Mouse (Mus musculus) ES-E14 (cell line): ENCODE measurements around the gene Grk6. TPM values are rescaled to one million over a fixed set of nuclear protein-coding genes. Genes with fewer than 3 reads are reported as not detected.
A peak's percentile ranks its signal among the peaks of the same experiment; 100 is the strongest.

ENCODE experiments used
- DNase-seq: peaks from one replicate; pipeline ENCODE4 v3.0.0-alpha.2; 2013; ENCODE audit warnings: low read depth, low spot score
- H3K27ac ChIP-seq: 2 replicates; pipeline ENCODE4 v1.5.1; 2012; ENCODE audit warnings: low read depth, mild to moderate bottlenecking, low read length, moderate library complexity, mixed read lengths; ENCODE audit not compliant: poor library complexity, insufficient read depth, severe bottlenecking
- H3K36me3 ChIP-seq: 2 replicates; pipeline ENCODE4 v1.6.1; 2012; ENCODE audit warnings: mild to moderate bottlenecking, low read length, moderate library complexity, mixed read lengths; ENCODE audit not compliant: control insufficient read depth, poor library complexity, insufficient read depth, severe bottlenecking
- H3K4me1 ChIP-seq, 2 experiments: fragments of 150-350 bp in 1 of 2; sonication (generic) in 1 of 2; 2 replicates each; pipeline ENCODE4 v1.6.1; 2012; ENCODE audit warnings: low read length in 2 of 2, mild to moderate bottlenecking in 1 of 2, mixed read lengths in 1 of 2; ENCODE audit not compliant: control insufficient read depth in 2 of 2, insufficient read depth in 2 of 2, poor library complexity in 1 of 2
- H3K4me3 ChIP-seq, 2 experiments: fragments of 150-350 bp in 1 of 2; sonication (generic) in 1 of 2; 2 replicates each; pipeline ENCODE4 v1.5.1; 2012; ENCODE audit warnings: low read length in 2 of 2, low read depth in 1 of 2, mild to moderate bottlenecking in 1 of 2, mixed read lengths in 1 of 2; ENCODE audit not compliant: insufficient read depth in 1 of 2, poor library complexity in 1 of 2, severe bottlenecking in 1 of 2
- H3K9ac ChIP-seq: 2 replicates; pipeline ENCODE4 v1.6.1; 2012; ENCODE audit warnings: low read depth, mild to moderate bottlenecking, low read length, mixed read lengths; ENCODE audit not compliant: poor library complexity, insufficient read depth, severe bottlenecking
- H3K9me3 ChIP-seq: fragments of 150-350 bp; sonication (generic); 2 replicates; pipeline ENCODE4 v1.6.1; 2012; ENCODE audit warnings: low read depth, mild to moderate bottlenecking, low read length; ENCODE audit not compliant: control insufficient read depth, insufficient read depth
- CHD2 ChIP-seq: IDR thresholded peaks from 2 replicates; pipeline ENCODE4 v1.6.1; 2014; ENCODE audit warnings: mild to moderate bottlenecking, low read depth, low read length, inconsistent platforms
- HCFC1 ChIP-seq: IDR thresholded peaks from 2 replicates; pipeline ENCODE4 v1.6.1; 2012; ENCODE audit warnings: low read length, inconsistent platforms, borderline replicate concordance; ENCODE audit not compliant: insufficient read depth
- MAFK ChIP-seq: IDR thresholded peaks from 2 replicates; pipeline ENCODE4 v1.6.1; 2014; ENCODE audit warnings: mild to moderate bottlenecking, low read depth, low read length, inconsistent platforms; ENCODE audit not compliant: insufficient read depth
- ZC3H11A ChIP-seq: IDR thresholded peaks from 2 replicates; pipeline ENCODE4 v1.6.1; 2012; ENCODE audit warnings: low read depth, mild to moderate bottlenecking, inconsistent platforms, low read length, borderline replicate concordance
- ZNF384 ChIP-seq: IDR thresholded peaks from 2 replicates; pipeline ENCODE4 v1.6.1; 2012; ENCODE audit warnings: low read depth, low read length, inconsistent platforms
- in situ Hi-C, 2 experiments: fragments of 600-800 bp; cut with MboI; formaldehyde crosslinking; loops; one replicate each; pipeline ENCODE4 v1.15.1; 2025; ENCODE audit warnings: low sequenced_read_pairs in 2 of 2, inconsistent platforms in 1 of 2; ENCODE audit not compliant: unreplicated experiment in 2 of 2
- total RNA-seq: library from RNA; depleted of rRNA; stranded (reverse); fragments of 300-350 nt; gene quantifications from 2 replicates; pipeline ENCODE4 v1.2.3, GENCODE M21; 2012

The Grk6 gene
- total RNA-seq, 1 experiment: 74.7 TPM

GRCm38 (mm10) chr13:55445361-55446091 lies 654 bp downstream of the Grk6 start:
- Histone ChIP-seq H3K4me1 (peaks cover 10 to 38% of the 10 kb centered on the region in 2 experiments), H3K36me3 (peaks cover 13% of the 10 kb centered on the region), H3K27ac (peak overlapping the region; percentile 84; the same call in 1 of the 2 replicates), H3K9me3 (no peaks in the 10 kb centered on the region), H3K9ac (peak overlapping the region; percentile 92), H3K4me3 (peak overlapping the region; percentile 90)
- in situ Hi-C loops: no loop called here
- no peak for DNase-seq
- TF ChIP-seq CHD2: no peak
- 0 out of 2 replicates have a peak, but pooled peaks have one; percentile 4 for TF ChIP-seq HCFC1

DNA sequence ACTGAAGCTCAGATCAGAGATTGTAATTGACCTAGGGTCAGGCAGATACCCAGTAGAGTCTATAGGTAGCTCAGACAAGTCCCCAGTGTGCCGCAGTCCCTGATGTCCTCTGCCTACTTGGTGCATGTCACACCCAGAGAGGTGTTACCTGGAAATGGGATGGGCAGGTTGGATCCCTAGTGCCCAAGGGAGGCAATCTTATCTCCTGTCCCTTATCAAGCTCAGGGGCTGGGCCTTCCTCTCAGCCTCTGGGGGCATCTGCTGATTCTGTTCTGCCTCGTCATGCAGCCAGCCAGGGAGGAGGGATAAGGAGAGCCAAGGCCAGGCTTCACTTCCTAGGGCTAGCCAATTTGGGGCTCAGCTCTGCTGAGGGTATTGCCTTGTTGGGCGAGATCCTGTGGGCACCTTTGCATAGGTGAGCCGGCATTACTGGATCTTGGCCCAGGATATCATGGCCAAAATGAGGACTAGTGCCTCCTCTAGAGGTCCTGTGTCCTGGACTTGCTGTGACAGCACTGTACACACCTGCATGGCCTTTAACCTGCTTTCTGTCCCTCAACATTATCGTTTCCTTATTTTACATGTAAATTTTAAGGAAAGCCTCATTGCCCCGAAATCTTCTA lies 1.7 kb downstream of the Grk6 start:
- Histone ChIP-seq H3K36me3 (peaks cover 24% of the 10 kb centered on the region), H3K9me3 (no peaks in the 10 kb centered on the region), H3K9ac (0 out of 2 replicates have a peak overlapping the region, but pooled peaks have one; percentile 6), H3K4me3 (peak overlapping the region; percentile 90; a peak in 3 of 4 replicates), H3K27ac (no peak overlapping the region), H3K4me1 (peaks cover 10 to 43% of the 10 kb centered on the region in 2 experiments)
- in situ Hi-C loops: no loop called here
- DNase-seq: no peak
- no peak for TF ChIP-seq HCFC1

DNA sequence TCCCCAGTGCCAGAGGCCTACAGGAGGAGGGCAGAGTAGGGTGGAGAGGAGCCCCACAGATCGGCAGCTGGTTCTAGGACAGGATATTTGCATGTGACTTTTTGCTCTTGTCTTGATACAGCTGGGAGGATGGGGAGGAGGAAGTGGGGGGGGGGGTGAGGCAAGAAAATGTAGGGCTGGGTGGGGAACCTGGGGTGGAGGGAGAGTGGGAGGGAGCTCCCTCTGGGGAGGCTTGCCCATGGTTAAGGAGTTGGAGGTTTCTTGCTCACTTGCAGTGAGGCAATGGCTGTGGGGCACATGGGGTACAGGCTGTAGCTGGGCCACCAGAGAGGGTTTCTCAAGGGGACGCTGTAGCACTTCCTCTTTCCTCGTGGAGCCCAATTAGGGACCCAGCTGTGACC lies 2.7 kb downstream of the Grk6 start:
- Histone ChIP-seq H3K27ac (no peak overlapping the region), H3K9ac (no peak overlapping the region; the same call in 1 of the 2 replicates), H3K36me3 (peaks cover 34% of the 10 kb centered on the region), H3K4me3 (peak overlapping the region in 1 of 2 experiments; percentile 4; a peak in 1 of 4 replicates), H3K4me1 (peaks cover 10 to 49% of the 10 kb centered on the region in 2 experiments), H3K9me3 (no peaks in the 10 kb centered on the region)
- in situ Hi-C loops: no loop called here
- no peak for DNase-seq
- TF ChIP-seq ZC3H11A (no peak), MAFK (no peak), ZNF384 (no peak), CHD2 (no peak), HCFC1 (no peak)

GRCm38 (mm10) chr13:55448131-55448530 lies 3.3 kb downstream of the Grk6 start:
- H3K27ac ChIP-seq: no peak overlapping the region
- peak overlapping the region; percentile 7; the same call in 1 of the 2 replicates for H3K9ac ChIP-seq
- no peak for DNase-seq
- H3K9me3 ChIP-seq: no peaks in the 10 kb centered on the region
- no peak overlapping the region; a peak in 1 of 4 replicates for H3K4me3 ChIP-seq
- in situ Hi-C loops: no loop called here
- peaks cover 10 to 49% of the 10 kb centered on the region in 2 experiments for H3K4me1 ChIP-seq
- TF ChIP-seq HCFC1 (no peak), ZC3H11A (no peak), MAFK (no peak), CHD2 (no peak), ZNF384 (no peak)
- H3K36me3 ChIP-seq: peaks cover 39% of the 10 kb centered on the region
